Mouse (Mus musculus): Measurements from ENCODE around the gene Kidins220.

Gene Kidins220

GRCm38 (mm10) chr12:24974446-24975114 lies at the start of gene Kidins220:
TSS of gene Kidins220 (plus strand) at chr12:24974925.
- peak; percentile 92 for DNase-seq (ENCODE audit: low spot score)

GRCm38 (mm10) chr12:24925276-24925675 lies 49.4 kb upstream of the Kidins220 start:
- DNase-seq (ENCODE audit: low spot score) = no peak

- no peak for DNase-seq (ENCODE audit: low spot score)
Measured at GRCm38 (mm10) chr12:24925684-24926083, 49.0 kb upstream of the Kidins220 start.

GRCm38 (mm10) chr12:24928051-24928748 lies 46.5 kb upstream of the Kidins220 start:
- no peak for DNase-seq (ENCODE audit: low spot score)

DNA sequence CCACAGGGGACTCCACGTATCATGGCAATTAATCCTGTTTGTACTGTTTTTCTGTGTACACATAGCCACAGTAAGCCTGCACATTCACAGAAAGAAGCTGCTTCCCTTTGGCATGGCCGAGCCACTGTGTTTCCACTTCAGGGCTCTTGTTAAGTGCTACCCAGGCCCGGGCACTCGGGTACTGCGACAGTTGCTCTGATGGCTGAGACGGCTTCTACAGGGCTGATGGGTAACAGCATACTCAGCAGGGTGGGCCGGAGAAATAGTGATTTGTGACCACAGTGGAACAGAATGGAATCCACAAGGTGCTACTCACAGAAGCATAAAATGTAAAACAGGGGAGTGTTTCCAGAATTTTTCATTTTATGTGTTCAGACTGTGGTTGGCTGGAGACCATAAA lies 45.7 kb upstream of the Kidins220 start:
- no peak for DNase-seq (ENCODE audit: low spot score)

DNA sequence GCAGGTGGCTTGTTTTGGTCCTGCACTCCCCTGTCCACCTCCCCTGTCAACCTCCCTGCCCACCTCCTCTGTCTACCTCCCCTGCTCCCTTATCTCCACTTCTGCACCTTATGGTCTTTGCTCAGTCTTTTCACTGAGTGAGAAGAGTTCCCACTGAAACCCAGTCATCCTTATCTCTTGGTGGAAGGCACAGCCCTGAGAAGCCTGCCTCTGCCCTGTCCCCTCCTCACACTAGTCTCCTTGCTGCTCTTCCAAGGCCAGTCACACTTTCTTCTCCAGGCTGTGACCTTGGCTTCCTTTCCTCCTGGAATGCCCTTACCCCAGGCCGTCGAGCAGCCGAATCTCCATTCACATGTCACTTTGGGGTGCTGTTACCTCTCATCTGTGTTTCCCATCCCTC lies 44.0 kb upstream of the Kidins220 start:
- no peak for DNase-seq (ENCODE audit: low spot score)

- no peak for DNase-seq (ENCODE audit: low spot score)
Measured at GRCm38 (mm10) chr12:24932120-24932519, 42.6 kb upstream of the Kidins220 start.

DNA sequence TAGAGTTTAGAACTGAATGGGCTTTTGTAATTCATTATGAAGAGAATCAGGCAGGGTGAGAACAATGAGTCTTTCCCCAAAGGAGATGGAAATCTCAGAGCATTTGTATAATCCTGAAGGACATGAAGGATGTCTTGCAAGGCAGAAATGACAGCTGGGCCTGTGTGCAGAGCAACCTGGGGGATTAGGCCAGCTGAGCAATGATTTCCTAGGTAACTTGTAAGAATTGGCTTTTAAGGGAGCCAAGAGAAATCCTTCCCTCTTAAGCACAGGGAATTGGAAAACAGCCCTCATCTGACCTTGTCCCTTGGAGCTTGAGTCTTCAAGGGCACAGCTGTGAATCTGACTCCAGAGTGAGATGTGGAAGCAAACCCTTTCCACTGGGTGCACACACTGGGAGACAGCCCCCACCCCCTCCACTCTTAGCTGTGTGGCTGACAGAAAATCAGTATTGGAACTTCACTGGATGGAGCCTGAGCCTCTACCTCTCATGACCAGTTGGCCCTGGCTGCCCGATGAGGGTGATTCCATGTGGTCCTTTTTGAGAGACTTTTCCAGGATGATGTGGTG lies 41.4 kb upstream of the Kidins220 start:
- DNase-seq (ENCODE audit: low spot score) = no peak

DNA sequence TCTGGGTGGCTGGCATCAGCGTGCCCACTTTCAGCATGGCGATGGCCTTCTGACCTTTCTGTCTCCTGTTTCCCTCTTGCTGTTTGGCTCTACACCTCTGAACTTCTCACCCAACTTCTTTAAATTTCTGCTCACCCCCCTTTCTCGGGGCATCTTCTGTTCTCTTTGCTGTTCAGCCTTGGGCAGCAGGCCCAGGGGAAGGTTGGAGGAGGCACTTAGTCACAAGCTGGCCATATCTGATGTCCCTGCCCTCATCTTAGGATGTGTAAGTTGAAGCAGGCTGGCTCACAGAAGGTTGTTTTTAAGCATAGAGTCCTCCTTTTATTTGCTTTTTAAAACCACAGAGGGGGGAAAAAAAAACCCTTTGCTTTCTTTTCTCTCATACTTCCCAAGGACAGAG lies 40.7 kb upstream of the Kidins220 start:
- no peak for DNase-seq (ENCODE audit: low spot score)

DNA sequence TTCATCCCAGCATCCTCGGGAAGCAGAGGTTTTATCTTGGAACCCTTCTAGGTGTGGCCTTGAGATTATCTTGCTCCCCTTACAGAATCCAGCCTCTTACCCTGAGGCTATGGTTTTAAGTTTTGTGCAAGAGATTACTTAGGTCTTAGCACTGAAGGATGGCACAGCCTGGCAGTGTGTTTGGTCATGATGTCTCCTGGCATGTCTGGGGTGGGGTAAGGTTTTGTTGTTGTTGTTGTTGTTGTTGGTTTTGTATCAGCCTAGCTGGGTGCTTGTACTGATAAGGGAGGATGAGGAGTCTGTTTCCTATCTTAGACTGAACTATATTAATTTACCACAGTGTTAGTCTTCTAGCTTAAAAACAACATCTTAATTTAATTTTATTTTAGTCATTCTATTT lies 38.4 kb upstream of the Kidins220 start:
- no peak for DNase-seq (ENCODE audit: low spot score)

GRCm38 (mm10) chr12:24939372-24939771 lies 35.4 kb upstream of the Kidins220 start:
- DNase-seq (ENCODE audit: low spot score) = no peak

DNA sequence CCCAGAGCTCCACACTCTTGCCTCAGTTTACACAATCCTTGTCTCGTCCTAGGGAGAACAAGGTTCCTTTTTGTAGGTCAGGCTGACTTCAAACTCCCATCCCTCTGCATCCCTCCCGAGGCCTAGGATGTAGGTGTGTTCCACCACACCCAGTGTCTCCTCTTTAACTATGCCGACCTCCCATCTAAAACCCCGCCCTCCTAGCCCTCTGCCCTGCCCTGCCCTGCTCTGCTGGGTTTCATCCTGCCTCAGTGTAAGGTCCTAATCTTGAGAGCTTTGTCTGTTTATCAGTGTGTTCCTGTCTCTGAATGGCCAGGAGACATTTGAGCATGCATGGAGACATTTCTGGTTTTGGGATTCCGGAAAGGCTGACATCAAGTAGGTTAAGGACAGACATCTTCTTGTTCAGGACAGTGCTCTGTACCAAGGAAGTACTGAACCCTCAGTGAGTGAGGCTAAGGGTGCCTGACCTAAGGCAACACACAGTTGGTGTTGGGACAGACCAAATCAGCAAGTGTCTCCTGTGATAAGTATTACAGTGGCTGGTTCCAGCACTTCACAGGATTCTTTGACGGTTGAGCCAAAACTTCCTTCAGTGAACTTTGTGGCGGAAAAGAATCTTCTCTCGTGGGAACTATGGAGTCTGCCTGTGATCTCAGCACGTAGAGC lies 32.0 kb upstream of the Kidins220 start:
- no peak for DNase-seq (ENCODE audit: low spot score)

DNA sequence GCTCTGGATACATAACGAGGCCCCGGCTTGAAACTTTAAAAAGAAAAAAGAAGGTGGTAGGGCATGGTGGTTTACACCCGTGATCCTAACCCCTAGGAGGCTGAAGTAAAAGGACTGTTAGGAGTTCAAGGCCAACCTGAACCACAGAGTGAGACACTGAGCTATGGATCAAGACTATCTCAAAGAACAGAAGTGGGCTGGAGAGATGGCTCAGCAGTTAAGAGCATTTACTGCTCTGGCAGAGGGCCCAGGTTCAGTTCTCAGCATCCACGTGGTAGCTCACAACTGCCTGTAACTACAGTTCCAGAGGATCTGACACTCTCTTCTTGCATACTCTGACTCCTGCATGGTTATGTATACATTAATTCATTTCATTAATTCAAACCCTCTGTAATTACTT lies 31.3 kb upstream of the Kidins220 start:
- DNase-seq (ENCODE audit: low spot score) = no peak

- no peak for DNase-seq (ENCODE audit: low spot score)
Measured at GRCm38 (mm10) chr12:24944597-24944996, 30.1 kb upstream of the Kidins220 start.

DNA sequence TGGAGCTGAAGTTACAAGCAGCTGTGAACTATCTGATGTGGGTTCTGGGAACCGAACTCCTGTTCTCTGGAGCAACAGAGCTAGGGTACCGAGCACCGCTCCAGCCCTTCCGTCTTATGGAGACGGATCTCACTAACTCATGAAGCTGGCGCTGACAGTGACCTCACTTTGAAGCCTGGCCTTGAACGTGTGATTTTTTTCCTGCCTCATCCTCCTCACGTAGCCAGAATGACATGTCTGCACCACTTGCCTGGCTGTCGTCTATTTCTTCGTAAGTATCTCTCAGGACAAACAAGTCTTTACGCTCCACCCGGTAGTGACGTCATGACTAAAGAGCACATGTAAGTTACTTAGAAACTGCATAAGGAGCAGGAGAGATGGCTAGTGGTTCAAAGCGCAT lies 27.7 kb upstream of the Kidins220 start:
- no peak for DNase-seq (ENCODE audit: low spot score)

DNA sequence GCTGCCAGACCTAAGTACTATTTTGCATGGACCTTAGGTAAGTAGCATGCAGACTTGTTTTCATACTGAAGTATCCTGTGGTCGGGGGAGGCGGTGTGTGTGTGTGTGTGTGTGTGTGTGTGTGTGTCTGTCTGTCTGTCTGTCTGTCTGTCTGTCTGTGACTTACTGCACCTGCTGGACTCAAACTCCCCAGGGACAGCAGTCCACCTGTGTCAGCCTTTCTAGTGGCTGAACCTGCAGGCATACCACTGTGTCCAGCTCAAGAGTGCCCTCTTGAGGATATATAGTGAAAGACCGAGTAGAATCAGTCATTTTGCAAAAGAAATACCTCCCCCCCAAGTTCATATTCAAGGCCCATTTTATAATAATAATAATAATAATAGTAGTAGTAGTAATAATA lies 26.4 kb upstream of the Kidins220 start:
- peak; percentile 36 for DNase-seq (ENCODE audit: low spot score)

GRCm38 (mm10) chr12:24950376-24951046 lies 24.2 kb upstream of the Kidins220 start:
- DNase-seq (ENCODE audit: low spot score) = no peak

- peak; percentile 79 for DNase-seq (ENCODE audit: low spot score)
Measured at GRCm38 (mm10) chr12:24952147-24952546, 22.6 kb upstream of the Kidins220 start.

DNA sequence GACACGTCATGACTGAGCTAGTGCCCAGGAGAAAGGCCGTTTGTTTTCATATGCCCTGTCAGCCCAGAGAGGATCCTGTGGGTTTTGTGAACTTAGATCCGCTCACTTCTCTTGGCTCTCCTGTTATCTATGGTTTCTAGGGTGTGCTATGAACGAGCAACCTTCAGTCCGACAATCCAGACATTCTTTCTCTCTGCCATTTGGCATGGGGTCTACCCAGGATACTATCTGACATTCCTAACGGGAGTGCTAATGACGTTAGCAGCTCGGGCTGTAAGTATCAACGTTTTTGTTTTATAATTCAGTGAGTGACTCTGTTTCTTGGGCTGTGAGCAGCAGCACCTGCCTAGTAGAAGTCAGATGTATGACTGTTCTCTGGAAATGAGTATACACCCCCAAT lies 19.6 kb upstream of the Kidins220 start:
- no peak for DNase-seq (ENCODE audit: low spot score)

- DNase-seq (ENCODE audit: low spot score) = no peak
Measured at GRCm38 (mm10) chr12:24958526-24958925, 16.2 kb upstream of the Kidins220 start.

DNA sequence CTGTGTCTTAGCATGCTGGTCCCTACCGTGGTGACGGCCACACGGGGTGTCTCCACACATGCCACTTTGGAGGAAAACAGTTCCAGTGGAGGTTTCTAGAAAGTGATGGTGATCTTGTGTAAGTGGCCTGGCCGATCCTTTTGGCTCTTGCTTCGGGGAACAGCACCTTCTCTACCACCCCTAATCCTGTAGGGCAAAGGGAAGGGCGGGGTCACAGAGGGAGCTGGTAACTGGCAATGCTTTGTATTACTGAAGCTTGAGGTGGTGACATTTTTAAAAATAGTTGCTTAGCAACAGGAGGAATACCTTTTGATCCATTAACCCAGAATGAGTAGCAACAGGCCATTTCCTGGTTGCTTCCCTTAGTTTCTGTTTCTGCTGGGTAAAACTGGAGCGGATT lies 12.9 kb upstream of the Kidins220 start:
- DNase-seq (ENCODE audit: low spot score) = no peak

DNA sequence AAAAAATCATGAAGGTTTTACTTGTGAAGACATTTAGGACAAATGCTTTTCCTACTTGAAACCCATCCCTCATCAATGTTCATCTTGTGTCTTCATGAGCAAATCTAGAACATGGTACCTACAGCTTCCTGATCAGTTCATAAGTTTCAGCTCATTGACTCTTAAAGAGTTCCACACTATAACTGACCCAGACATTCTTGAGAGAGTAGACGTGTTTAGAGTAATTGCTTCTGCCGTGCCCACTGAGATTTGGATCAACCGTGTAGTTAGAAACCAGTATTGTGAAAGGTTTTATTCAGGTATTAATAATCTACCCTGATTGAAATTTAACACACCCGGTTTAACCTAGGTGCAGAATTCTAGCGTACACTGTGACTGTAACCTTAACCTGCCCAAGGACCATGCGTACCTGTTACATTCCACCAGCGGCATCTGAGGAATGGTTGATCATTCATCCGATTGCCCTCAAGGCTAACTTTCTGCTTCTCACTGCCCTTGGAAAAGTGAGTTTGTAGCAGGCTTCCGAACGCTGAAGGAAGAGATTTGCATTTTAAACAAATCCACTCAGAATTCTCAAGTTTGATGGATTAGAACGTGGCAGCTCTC lies 12.3 kb upstream of the Kidins220 start:
- DNase-seq (ENCODE audit: low spot score) = no peak
